Mouse (Mus musculus) layer of hippocampus, adult 11-12 months (tissue): ENCODE measurements around the gene Mto1.

Experiments used
- DNase-seq: peaks from one replicate; pipeline ENCODE4 v3.0.0; 2022; ENCODE audit warnings: low spot score

Gene Mto1

GRCm38 (mm10) chr9:78447973-78448873 is at the start of gene Mto1, which contains the start of gene Gm17324:
Gene Mto1 (plus strand): TSS chr9:78448208.
Gene Gm17324 (minus strand): TSS chr9:78448786.
- peak; percentile 87 for DNase-seq

- DNase-seq: no peak
These were observed 47.4 kb upstream of the Mto1 start for GRCm38 (mm10) chr9:78400570-78400969.

GRCm38 (mm10) chr9:78401596-78401995 is 46.4 kb upstream of the Mto1 start:
- DNase-seq: no peak

- no peak for DNase-seq
These were observed 20.6 kb upstream of the Mto1 start for GRCm38 (mm10) chr9:78427362-78427781.

GRCm38 (mm10) chr9:78428185-78428584 is 19.8 kb upstream of the Mto1 start:
- DNase-seq: no peak

- DNase-seq: no peak
These were observed 19.1 kb upstream of the Mto1 start for GRCm38 (mm10) chr9:78428870-78429432.

- no peak for DNase-seq
These were observed 18.5 kb upstream of the Mto1 start for GRCm38 (mm10) chr9:78429551-78429950.

- no peak for DNase-seq
These were observed 17.5 kb upstream of the Mto1 start for GRCm38 (mm10) chr9:78430486-78430885.

GRCm38 (mm10) chr9:78432471-78432870 is 15.5 kb upstream of the Mto1 start:
- no peak for DNase-seq

- DNase-seq: no peak
These were observed 8.6 kb upstream of the Mto1 start for GRCm38 (mm10) chr9:78439426-78439825.

- DNase-seq: no peak
These were observed 5.8 kb upstream of the Mto1 start for GRCm38 (mm10) chr9:78442237-78442578.

- peak; percentile 47 for DNase-seq
These were observed 5.2 kb upstream of the Mto1 start, which contains the start of gene Cgas for GRCm38 (mm10) chr9:78442579-78443392. Gene Cgas (minus strand): TSS chr9:78443237.

- DNase-seq: no peak
These were observed 419 bp upstream of the Mto1 start for GRCm38 (mm10) chr9:78447606-78447972.

GRCm38 (mm10) chr9:78450404-78450803 is 2.4 kb downstream of the Mto1 start:
- no peak for DNase-seq

GRCm38 (mm10) chr9:78451382-78451781 is 3.4 kb downstream of the Mto1 start:
- peak; percentile 45 for DNase-seq

- DNase-seq: no peak
These were observed 9.0 kb downstream of the Mto1 start for GRCm38 (mm10) chr9:78457026-78457425.

- DNase-seq: no peak
These were observed 15.3 kb downstream of the Mto1 start for GRCm38 (mm10) chr9:78463337-78463736.

- no peak for DNase-seq
These were observed 17.7 kb downstream of the Mto1 start for GRCm38 (mm10) chr9:78465725-78466124.

- DNase-seq: peak; percentile 26
These were observed 25.6 kb downstream of the Mto1 start for GRCm38 (mm10) chr9:78473588-78473987.

GRCm38 (mm10) chr9:78474270-78474669 is 26.3 kb downstream of the Mto1 start:
- DNase-seq: no peak

GRCm38 (mm10) chr9:78474771-78475382 is 26.9 kb downstream of the Mto1 start:
- DNase-seq: no peak

- DNase-seq: no peak
These were observed 27.4 kb downstream of the Mto1 start for GRCm38 (mm10) chr9:78475383-78475780.
